Mouse (Mus musculus) forebrain, embryonic 11.5 days (tissue): ENCODE results near the gene Dthd1. TPM values are rescaled to one million over a fixed set of nuclear protein-coding genes. Genes with fewer than 3 reads are reported as not detected.

ENCODE experiments used
- ATAC-seq: fragments of 200-750 bp; cut with Nextera tagmentation; replicated peaks from 2 replicates; pipeline ENCODE4 v1.8.0; 2017; ENCODE audit warnings: moderate TSS enrichment; ENCODE audit not compliant: low FRiP score
- DNase-seq: peaks from one replicate; pipeline ENCODE4 v3.0.0-alpha.2; 2017; ENCODE audit warnings: low spot score
- H3K27ac ChIP-seq: fragments of 300-500 bp; sonication (generic); 2 replicates; pipeline ENCODE4 v1.5.1; 2014; ENCODE audit warnings: low read depth, low read length
- H3K27me3 ChIP-seq: fragments of 300-500 bp; sonication (generic); 2 replicates; pipeline ENCODE4 v1.6.1; 2014; ENCODE audit warnings: mild to moderate bottlenecking, low read length, mixed read lengths; ENCODE audit not compliant: control insufficient read depth, insufficient read depth
- H3K36me3 ChIP-seq: fragments of 300-500 bp; sonication (generic); 2 replicates; pipeline ENCODE4 v1.6.1; 2014; ENCODE audit warnings: mild to moderate bottlenecking, low read length, moderate library complexity, mixed read lengths; ENCODE audit not compliant: control insufficient read depth, insufficient read depth
- H3K4me1 ChIP-seq: fragments of 300-500 bp; sonication (generic); replicated peaks from 2 replicates; pipeline ENCODE4 v1.6.1; 2014; ENCODE audit warnings: low read length, mixed read lengths; ENCODE audit not compliant: control insufficient read depth, insufficient read depth
- H3K4me2 ChIP-seq: fragments of 300-500 bp; sonication (generic); 2 replicates; pipeline ENCODE4 v1.6.1; 2014; ENCODE audit warnings: low read depth, mild to moderate bottlenecking, low read length, moderate library complexity, mixed read lengths; ENCODE audit not compliant: severe bottlenecking
- H3K4me3 ChIP-seq: fragments of 300-500 bp; sonication (generic); 2 replicates; pipeline ENCODE4 v1.5.1; 2014; ENCODE audit warnings: low read depth, low read length
- H3K9ac ChIP-seq: fragments of 300-500 bp; sonication (generic); 2 replicates; pipeline ENCODE4 v1.6.1; 2014; ENCODE audit warnings: low read length
- H3K9me3 ChIP-seq: fragments of 300-500 bp; sonication (generic); 2 replicates; pipeline ENCODE4 v1.6.1; 2016; ENCODE audit warnings: low read length, mixed read lengths; ENCODE audit not compliant: control insufficient read depth
- WGBS: fragments of 180-500 bp; shearing (Covaris S2); extraction: QIAGEN DNeasy Blood & Tissue Kit; methylation state at CpG from one replicate; pipeline ENCODE4 v1.1.7; 2014; 5-methylcytosine and 5-hydroxymethylcytosine counted together
- polyA plus RNA-seq: library from polyadenylated mRNA; unstranded; fragments of >200 nt; fragmentation: Nextera tagmentation; extraction: Ambion mirVana; gene quantifications from 2 replicates; pipeline ENCODE4 v1.2.1, GENCODE M21; 2014

Dthd1 gene
- not detected in 2 replicates for polyA plus RNA-seq

DNA sequence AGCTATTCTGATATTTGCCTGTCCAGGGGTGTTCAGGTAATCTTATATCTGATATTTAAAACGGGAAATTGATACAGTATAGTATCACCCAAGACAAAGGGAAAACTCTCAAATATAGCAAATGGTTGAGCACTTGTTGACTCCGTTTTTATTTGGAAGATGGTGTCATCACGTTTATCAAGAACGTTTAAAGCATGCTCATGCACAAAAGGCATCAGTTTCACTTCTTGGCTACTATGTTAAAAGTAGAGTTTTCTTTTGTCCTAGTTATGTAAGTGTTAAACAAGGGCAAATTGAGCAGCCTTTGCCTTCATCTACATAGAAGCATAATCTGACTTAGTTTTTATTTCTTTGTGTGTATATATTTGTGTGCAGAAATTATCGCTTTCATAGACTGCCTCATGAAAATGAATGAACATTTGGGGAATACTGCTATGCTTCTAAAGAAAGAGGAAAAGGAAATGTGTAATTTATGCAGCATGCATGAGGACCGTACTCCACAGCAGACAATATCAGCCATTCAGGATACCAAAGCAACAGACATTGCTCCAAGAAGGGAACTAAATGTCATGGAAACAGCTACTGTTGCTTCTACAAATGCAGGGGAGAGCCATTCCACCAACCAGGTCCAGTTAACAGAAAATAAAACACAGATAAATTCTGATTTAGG lies at the start of gene Dthd1:
Dthd1 (plus strand) TSS at position 422 of the 670 bp plus-strand sequence.
- Histone ChIP-seq H3K4me2 (no peak within 1 kb of the TSS), H3K9ac (no peak within 1 kb of the TSS), H3K27ac (no peak within 1 kb of the TSS), H3K9me3 (no peaks in the 10 kb centered on the region), H3K4me3 (no peak within 1 kb of the TSS), H3K36me3 (no peaks in the 10 kb centered on the region), H3K27me3 (no peaks in the 10 kb centered on the region), H3K4me1 (no peaks in the 10 kb centered on the region)
- WGBS: 87% methylated on average over 6 of the region's 6 CpGs
- ATAC-seq (no peak), DNase-seq (no peak)

- H3K27me3 ChIP-seq: peaks cover 3% of the 10 kb centered on the region; the same call in 1 of the 2 replicates
- WGBS: 80% methylated on average over 5 of the region's 5 CpGs
- H3K27ac ChIP-seq: no peak overlapping the region
- ATAC-seq (no peak), DNase-seq (no peak)
- no peak overlapping the region for H3K9ac ChIP-seq
- H3K36me3 ChIP-seq: no peaks in the 10 kb centered on the region
- no peaks in the 10 kb centered on the region for H3K9me3 ChIP-seq
- no peak overlapping the region for H3K4me2 ChIP-seq
- 0 out of 2 replicates have a peak, but pooled peaks cover 2% of the 10 kb centered on the region for H3K4me1 ChIP-seq
- no peak overlapping the region for H3K4me3 ChIP-seq
Measured at GRCm38 (mm10) chr5:62764161-62764560, 49.5 kb upstream of the Dthd1 start.

DNA sequence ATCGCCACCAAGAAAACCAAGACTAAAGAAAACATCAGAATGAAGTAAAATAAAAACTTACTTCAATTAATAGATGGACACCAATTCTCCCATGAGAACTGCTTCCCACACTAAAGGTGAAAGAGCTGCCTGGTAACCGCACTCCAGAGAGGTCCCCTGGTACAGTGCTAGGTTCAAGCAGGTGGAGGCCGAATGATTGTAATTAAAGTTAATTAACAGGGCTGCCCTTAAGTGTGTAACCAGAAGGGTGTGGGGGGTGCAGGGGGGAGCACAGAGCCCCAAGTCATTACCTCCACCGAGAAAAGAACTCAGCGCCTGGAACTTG lies 48.2 kb upstream of the Dthd1 start:
- WGBS: 14% methylated on average over 5 of the region's 5 CpGs
- Histone ChIP-seq H3K27ac (no peak overlapping the region), H3K27me3 (peaks cover 3% of the 10 kb centered on the region; the same call in 1 of the 2 replicates)

DNA sequence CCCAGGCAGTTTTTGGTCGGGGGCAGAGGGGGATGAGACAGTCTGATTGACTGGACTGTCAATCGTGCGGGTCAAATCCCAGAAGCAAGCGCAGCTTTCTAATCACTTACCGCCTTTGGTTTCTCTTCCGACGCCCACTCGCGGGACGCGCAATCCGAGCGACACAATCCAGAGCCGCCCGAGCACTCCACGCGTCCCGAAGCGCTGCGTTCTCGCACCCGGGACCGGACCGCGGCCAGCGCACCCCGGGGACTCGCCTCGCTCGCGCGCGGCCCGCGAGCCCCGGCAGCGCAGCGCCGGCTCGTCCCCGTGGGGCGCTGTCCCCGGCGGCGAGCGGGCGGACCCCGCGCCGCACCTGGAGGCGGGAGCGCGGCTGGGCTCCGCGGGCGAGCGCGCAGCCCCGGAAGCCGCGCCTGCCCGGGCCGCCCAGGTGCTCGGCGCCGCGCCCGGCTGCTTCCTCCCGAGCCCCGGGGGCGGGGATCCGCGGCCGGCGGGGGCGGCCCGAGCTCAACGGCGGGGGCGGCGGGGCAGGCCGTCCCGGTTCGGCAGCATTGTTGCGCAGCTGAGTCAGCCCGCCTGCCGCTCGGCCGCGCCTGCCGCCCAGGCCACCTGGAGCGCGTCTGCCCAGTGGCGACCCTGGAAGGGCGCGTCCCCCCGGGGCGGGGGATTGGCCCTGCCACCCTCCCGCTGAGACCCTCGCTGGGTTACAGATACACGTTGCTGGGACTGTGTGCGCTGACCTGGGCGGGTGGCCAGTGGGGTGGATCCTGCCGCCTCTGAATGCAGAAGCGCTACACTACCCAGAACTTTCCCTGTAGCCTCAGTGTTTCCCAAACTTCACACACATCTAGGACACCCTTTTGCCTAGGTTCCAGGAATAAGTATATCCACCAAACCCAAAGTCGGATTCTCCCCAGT lies 47.6 kb upstream of the Dthd1 start, which contains the start of gene Arap2:
Arap2 (minus strand) TSS at position 376 of the 918 bp plus-strand sequence.
- Histone ChIP-seq H3K4me3 (peak within 1 kb of the TSS; percentile 66), H3K4me1 (0 out of 2 replicates have a peak, but pooled peaks cover 2% of the 10 kb centered on the region), H3K4me2 (peak within 1 kb of the TSS; percentile 85), H3K9ac (peak within 1 kb of the TSS; percentile 59), H3K36me3 (no peaks in the 10 kb centered on the region), H3K27ac (no peak within 1 kb of the TSS), H3K9me3 (no peaks in the 10 kb centered on the region), H3K27me3 (peaks cover 3% of the 10 kb centered on the region; the same call in 1 of the 2 replicates)
- peak; percentile 89 for ATAC-seq
- DNase-seq: peak; percentile 66
- WGBS: under 1% methylated on average over 72 of the region's 106 CpGs

More for the DNA sequence above, 48.2 kb upstream of the Dthd1 start:
- peak overlapping the region; percentile 66 for H3K4me3 ChIP-seq
- H3K9ac ChIP-seq: peak overlapping the region; percentile 59; the same call in 1 of the 2 replicates
- DNase-seq: no peak
- 0 out of 2 replicates have a peak, but pooled peaks cover 2% of the 10 kb centered on the region for H3K4me1 ChIP-seq
- H3K4me2 ChIP-seq: peak overlapping the region; percentile 85
- no peaks in the 10 kb centered on the region for H3K9me3 ChIP-seq
- H3K36me3 ChIP-seq: no peaks in the 10 kb centered on the region
- ATAC-seq: peak; percentile 45; the same call in 1 of the 2 replicates

DNA sequence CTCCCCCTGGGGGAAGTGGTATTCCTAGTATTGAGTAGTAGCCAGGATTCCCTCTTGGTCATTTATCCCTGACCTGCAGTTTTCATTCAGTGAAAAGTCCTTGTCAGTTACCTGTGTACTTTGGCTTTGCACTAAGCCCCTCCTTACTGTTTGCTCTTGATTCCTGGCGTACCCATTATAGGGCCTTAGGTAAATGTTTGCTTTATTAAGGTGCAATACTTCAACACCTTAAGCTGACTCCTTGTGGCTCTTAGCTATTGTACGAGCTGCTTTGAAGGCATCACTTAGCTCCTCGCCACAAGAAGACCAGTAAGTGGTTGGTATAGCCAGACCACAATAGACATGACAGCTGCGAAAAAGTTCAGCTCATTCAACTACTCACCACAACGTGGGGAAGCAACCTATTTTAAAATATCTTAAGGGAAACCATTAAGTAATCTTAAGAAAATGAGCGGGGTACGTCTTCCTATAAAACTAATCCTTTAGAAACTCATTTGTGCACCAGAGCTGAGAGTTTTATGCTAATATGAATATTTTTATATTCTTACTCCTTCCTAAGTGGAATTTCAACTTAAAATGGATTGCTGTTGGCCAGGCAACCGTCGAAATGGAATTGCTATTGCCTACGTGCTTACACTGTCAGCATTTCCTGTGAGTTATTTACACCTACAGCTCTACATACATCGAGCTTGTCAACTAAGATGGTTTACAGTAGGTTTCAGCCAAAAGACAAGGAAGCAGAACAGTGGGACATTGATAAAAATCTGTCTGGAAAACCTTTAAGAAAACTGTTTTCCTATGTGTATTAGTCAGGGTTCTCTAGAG lies 41.6 kb upstream of the Dthd1 start:
- Histone ChIP-seq H3K27me3 (no peaks in the 10 kb centered on the region), H3K27ac (no peak overlapping the region), H3K36me3 (no peaks in the 10 kb centered on the region), H3K4me1 (no peaks in the 10 kb centered on the region), H3K4me2 (no peak overlapping the region), H3K4me3 (no peak overlapping the region), H3K9me3 (no peaks in the 10 kb centered on the region), H3K9ac (no peak overlapping the region)
- DNase-seq (no peak), ATAC-seq (no peak)
- 91% methylated on average over 11 of the region's 11 CpGs for WGBS

- DNase-seq: no peak
- 89% methylated on average over 8 of the region's 8 CpGs for WGBS
Measured at GRCm38 (mm10) chr5:62777804-62778203, 35.8 kb upstream of the Dthd1 start.

DNA sequence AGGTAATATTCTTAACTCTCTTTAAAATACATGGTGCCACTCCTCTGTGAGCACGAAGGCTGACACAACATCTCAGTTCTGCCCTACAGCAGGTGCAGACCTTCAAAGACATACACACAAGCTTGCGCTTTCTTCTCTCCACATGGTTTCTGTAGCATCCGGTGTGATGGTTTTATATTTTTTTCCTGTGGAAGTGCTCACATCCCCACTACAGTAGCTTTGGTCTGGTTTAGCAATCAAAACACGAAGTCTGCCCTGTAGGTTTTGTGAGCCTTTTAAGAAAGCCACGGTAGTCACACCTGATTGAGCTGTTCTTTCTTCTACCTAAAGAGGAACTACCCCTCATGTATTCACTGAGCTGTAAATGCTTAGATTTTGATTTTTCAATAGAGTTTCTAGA lies 34.9 kb upstream of the Dthd1 start:
- Histone ChIP-seq H3K36me3 (no peaks in the 10 kb centered on the region), H3K27me3 (no peaks in the 10 kb centered on the region), H3K27ac (no peak overlapping the region), H3K9me3 (no peaks in the 10 kb centered on the region), H3K9ac (no peak overlapping the region), H3K4me3 (no peak overlapping the region), H3K4me1 (no peaks in the 10 kb centered on the region), H3K4me2 (no peak overlapping the region)
- ATAC-seq: no peak
- no peak for DNase-seq
- 82% methylated on average over 5 of the region's 5 CpGs for WGBS

More at GRCm38 (mm10) chr5:62777804-62778203, 35.8 kb upstream of the Dthd1 start:
- no peak for ATAC-seq
- no peaks in the 10 kb centered on the region for H3K9me3 ChIP-seq
- no peak overlapping the region for H3K9ac ChIP-seq
- H3K36me3 ChIP-seq: no peaks in the 10 kb centered on the region
- no peaks in the 10 kb centered on the region for H3K27me3 ChIP-seq
- H3K4me1 ChIP-seq: no peaks in the 10 kb centered on the region
- H3K27ac ChIP-seq: no peak overlapping the region
- H3K4me2 ChIP-seq: no peak overlapping the region
- no peak overlapping the region for H3K4me3 ChIP-seq

- H3K27ac ChIP-seq: no peak overlapping the region
- no peak overlapping the region for H3K9ac ChIP-seq
- H3K9me3 ChIP-seq: no peaks in the 10 kb centered on the region
- H3K4me2 ChIP-seq: no peak overlapping the region
- no peak for ATAC-seq
- H3K4me3 ChIP-seq: no peak overlapping the region
- no peak for DNase-seq
- WGBS: 84% methylated on average over 3 of the region's 3 CpGs
- no peaks in the 10 kb centered on the region for H3K27me3 ChIP-seq
- no peaks in the 10 kb centered on the region for H3K4me1 ChIP-seq
- H3K36me3 ChIP-seq: no peaks in the 10 kb centered on the region
Measured at GRCm38 (mm10) chr5:62786809-62787208, 26.8 kb upstream of the Dthd1 start.
